Mouse (Mus musculus) adrenal gland, postnatal 25 days (tissue): ENCODE data around the gene Tgfa. TPM values are rescaled to one million over a fixed set of nuclear protein-coding genes. Genes with fewer than 3 reads are reported as not detected.

ENCODE experiments used
- DNase-seq: peaks from one replicate; pipeline ENCODE4 v3.0.0; 2021; ENCODE audit warnings: mixed read lengths
- total RNA-seq: library from RNA; stranded (reverse); gene quantifications from 2 replicates; pipeline ENCODE4 v1.2.3, GENCODE M21; 2021

Tgfa gene
- total RNA-seq, 1 experiment from 2014 or later, result 22.4 TPM

DNA sequence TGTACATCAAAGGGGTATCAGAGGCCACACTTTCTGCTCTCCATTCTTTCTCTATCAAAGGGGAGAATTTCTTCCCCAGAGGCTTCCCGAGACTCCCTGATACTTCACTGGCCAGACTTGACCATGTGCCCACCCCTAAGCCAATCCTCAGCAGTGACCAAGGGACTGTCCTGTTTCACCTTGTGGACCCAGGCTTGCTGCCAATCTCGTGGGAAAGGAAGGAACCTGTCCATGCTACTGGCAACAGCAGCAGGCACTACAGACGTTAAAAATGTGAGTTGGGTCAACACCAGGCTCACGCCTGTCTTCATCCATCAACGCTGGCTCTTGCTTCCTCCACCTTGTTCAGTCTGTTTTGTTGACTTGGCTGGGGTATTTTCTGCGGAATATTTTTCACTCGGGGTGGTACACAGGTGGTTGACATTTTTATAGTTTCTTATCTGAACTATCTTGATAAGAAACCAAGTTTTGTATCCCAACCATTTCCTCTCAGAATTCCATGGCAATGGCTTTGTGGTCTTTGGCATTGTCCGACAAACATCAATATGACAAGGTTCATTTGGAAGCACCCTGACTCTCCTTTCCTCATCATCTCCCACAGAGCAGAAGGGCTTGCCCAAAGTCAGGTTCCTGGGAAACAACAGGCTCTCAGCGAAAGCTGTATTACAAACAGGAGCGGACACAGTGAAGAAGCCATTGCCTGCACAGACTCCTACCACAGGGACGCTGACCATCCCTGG lies 6.1 kb upstream of the Tgfa start:
- DNase-seq, result no peak

- no peak for DNase-seq
Measured at GRCm38 (mm10) chr6:86190622-86191021, 4.4 kb upstream of the Tgfa start.

DNA sequence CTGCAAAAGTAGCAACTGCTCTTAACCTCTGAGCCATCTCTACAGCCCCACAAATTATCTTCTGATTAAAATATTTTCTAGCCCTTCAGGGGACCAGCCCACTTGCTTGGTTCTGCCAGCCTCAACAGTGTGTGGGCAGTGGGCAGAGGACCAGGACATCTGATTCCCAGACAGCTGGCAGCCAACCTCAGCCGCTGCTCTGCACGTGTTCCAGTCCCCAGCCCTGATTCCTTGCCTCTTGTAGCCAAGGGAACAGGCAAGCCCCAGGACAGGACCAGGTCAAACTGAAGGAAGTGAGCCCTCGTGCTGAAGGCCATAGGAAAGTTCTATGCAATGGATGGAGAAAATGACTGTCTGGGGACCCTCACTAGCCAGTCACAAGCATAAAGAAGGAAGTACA lies 2.0 kb upstream of the Tgfa start:
- DNase-seq, result no peak

GRCm38 (mm10) chr6:86193879-86194278 lies 1.1 kb upstream of the Tgfa start:
- DNase-seq, result peak; percentile 80

DNA sequence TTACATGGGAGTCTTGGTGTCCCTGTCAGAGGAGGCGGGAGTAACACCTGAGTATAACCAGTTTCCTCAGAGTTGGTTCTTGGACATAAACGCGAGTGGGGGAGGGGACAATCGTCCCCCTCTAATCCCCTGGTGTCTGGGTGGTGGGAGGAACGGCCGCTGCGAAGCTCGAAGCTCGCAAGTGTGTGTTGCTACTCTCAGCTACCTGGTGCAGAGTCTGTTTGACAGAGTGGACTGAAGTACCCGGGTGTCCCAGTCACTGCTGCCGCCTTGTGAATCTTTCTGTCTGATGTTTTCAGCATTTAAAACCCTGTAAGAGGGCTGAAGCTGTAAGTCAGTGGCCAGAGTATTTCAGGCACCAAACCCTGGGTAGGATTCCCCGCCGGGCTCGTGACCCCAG lies 1.0 kb downstream of the Tgfa start:
- DNase-seq, result no peak

GRCm38 (mm10) chr6:86197150-86197862 lies 2.3 kb downstream of the Tgfa start:
- no peak for DNase-seq

- DNase-seq, result no peak
Measured at GRCm38 (mm10) chr6:86200934-86201333, 5.9 kb downstream of the Tgfa start.

DNA sequence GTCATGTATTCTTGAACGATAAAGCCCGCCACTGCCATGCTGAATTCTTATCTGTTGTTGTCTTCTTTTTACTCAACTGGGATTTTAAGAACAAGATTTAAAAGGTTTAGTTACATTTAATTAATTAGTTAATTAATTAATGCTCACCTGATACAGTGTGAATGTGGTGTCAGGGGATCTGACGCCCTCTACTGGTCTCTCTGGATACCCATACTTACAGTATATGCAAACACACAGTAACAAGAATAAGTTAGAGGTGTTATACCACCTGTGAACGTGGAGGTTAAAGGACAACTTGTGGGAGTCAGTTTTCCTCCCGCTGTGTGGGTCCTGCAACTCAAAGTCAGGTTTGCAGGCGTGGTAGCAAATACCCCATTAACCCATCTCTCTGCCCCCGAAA lies 8.1 kb downstream of the Tgfa start:
- DNase-seq, result no peak

DNA sequence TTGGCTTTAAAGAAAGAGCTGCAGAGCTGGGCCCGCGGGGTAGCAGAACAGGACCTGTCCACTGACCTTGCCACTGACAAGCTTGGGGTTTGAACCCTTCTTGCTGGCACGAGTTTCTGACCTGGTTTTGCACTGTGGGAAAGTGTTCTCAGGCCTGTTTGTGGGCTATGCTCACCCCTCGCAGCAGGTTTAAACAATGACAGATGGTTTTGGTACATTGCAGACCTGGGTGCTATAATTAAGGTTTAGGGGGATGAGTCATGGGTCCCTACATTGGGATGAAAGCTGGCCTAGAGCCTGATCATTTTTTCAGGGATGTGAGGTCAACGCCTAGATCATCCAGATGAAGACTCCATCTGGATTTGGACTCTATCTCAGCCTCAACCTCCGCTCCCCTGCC lies 11.0 kb downstream of the Tgfa start:
- DNase-seq, result no peak

DNA sequence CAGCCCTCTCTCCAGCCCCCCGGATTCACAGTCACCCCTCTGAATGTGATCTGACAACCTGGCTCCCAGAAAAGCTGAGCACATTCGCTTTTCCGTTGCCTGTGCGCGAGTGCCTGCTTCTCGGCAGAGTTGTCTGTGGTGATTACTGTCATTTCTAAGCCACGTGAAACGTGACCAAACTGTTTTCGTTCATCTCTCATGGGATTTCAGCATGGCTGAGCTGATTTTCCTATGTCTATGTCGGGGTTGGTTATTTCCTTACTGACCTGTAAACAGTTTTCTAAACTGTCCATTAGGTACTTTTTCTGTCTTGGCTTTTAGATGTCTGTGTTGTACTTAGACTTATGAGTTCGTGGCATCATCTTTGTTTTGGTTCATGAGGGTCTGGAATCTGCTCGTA lies 12.0 kb downstream of the Tgfa start:
- no peak for DNase-seq

DNA sequence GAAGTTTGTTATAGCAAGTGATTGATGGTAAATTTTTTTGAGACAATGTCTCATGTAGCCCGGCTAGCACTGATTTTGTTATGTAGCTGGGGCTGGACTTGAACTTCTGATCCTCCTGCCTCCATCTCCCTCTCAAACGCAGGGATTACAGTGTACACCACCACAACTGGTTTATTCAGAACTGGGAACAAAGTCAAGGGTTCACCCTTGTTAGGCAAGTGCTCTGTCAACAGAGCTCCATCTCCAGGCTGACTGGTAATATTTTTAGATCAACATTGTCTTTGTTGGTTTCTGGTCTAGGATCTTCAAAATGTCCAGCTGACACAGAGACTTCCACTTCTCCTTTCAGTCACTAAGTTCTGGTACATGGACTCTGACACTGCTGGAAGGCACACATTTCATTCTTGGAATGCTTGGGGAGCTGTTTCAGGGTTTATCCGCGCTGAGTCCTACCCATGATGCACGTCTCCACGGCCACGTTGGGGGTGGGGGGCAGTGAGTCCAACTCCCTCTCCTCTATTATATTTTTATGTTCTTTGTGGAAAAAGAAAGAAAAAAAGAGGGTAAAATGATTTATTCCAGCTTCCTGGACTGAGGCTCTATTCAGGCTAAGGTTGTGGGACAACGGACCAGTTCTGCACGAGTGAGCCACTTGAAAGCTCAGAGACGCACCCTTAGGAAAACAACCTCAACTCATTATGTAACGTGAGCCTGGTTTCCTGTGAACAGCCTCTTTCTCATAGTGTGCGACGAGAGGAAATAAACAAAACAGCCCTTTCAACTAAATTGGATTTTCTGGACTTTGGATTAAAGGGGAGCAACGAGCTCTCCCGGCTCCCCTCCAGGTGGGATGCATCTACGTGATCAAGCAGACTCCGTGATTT lies 14.4 kb downstream of the Tgfa start:
- DNase-seq, result no peak

DNA sequence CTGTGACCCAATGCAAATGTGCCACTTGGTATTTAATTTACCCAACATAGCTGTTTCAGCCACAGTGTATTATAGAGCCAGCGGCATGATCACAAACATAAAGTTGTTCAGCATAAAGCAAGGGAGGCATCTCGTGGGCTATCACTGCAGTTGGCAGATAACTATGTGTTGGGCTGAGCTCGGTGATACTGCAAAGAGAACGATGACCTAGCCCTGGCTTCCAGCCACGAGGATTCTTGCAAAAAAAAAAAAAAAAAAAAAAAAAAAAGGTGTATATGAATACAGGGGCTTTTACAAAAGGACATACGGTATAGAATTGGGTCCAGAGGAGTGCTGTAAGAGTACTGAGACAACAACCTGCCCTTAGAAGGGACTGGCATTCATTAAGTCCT lies 15.0 kb downstream of the Tgfa start:
- no peak for DNase-seq

GRCm38 (mm10) chr6:86210619-86211018 lies 15.6 kb downstream of the Tgfa start:
- no peak for DNase-seq

DNA sequence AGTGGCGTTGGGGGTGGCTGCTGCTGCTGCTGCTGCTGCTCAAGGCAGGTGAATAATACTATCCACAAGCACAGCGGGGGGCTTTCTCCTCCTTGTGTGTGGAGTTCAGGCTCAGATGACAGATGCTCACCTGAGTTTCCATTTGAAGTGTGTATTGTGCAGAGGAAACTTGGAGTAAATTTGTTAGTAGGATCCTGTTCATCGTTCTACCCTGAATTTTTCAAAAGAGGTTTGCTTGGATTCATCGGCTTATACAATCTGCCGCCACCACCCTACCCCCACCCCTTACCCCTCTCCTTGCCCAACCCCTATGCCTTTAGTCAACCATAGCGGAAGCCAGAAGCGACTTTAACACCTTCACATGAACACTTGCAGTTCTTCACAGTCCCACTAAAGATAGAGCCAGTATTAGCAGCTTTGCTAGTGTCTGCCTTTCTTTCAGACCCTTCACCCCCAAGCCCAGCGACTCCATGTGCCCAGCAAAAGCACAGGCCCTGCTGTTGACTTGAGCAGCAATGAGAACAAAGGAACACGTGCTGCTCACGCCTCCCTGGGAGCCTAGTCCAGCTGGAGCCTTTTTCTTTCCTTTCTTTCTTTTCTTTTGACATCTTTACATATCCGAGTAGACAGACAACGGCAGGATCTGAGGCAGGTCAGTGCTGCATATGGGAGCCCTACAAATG lies 16.2 kb downstream of the Tgfa start:
- no peak for DNase-seq

GRCm38 (mm10) chr6:86212871-86213640 lies 18.0 kb downstream of the Tgfa start:
- peak; percentile 20 for DNase-seq

DNA sequence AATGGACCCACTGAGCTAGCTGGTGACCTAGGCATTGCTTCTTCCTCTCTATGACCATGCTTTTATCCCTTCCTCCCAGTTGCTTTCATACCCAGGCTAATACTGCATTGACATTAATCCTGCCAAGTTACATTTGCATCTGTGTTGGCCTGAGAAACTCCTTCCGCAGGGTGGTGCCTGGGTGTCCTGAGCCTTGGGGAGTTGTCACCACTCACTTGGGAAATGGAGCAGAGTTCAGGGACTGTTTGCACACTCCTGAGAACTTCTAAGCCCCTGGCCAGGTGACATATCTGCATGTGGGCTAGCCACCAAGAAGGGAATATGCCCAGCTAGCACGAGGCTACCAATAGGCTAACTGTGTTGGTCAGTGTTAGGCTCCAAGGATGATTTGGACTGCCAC lies 23.0 kb downstream of the Tgfa start:
- DNase-seq, result no peak

DNA sequence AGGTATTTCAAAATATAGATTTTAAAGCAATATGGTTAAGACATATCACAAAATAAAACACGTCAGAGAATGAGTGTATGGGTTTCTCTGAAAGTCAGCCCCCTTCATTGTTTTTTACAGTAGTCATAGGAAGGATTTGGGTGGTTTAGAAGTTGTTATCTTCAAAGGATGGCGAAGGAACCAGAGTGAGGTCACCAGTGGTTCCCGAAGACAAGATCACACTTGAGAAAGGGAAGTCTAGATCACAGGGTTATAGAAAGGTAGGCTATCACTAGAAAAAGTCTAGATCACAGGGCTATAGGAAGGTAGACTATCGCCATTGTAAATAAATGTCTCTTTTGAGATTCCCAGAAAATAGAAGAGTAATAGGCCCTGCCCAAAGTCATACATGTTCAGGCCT lies 23.7 kb downstream of the Tgfa start:
- no peak for DNase-seq

- DNase-seq, result peak; percentile 71
Measured at GRCm38 (mm10) chr6:86219494-86219893, 24.5 kb downstream of the Tgfa start.

DNA sequence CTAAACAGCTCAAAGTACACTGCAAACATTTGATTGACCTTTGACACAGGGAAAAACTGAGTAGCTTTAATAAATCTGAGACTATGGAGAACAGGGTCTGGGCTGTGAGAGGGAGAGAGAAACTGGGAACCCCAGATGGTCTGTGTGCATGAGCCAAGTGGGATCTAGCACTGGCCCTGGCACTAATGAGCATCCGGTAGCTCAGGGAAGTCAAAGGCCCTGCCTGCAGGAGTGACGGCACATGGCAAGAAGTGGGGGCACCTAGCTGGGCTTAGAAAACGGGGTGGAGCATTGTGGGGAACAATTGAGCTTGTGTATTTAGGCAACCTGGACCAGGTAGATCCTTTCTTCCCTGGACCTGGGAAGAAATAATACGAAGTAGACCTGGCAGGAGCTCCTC lies 25.1 kb downstream of the Tgfa start:
- no peak for DNase-seq

DNA sequence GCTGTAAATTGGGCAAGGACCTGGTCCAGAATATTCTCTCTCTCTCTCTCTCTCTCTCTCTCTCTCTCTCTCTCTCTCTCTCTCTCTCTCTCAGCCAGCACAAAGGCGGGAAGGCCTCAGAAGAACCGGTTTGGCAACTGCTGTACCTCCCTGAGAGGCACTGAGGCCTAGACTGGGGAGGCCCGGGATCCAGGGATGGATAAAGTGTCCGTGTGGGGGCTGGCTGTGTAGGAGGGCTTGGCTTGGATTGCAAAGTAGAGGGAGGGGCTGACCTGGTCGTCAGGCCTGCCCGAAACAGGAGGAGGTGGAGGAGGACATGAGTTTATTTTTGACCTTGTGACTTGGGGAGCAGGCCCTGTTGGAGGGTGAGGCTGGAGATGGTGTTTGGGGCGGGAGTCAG lies 27.4 kb downstream of the Tgfa start:
- DNase-seq, result no peak

DNA sequence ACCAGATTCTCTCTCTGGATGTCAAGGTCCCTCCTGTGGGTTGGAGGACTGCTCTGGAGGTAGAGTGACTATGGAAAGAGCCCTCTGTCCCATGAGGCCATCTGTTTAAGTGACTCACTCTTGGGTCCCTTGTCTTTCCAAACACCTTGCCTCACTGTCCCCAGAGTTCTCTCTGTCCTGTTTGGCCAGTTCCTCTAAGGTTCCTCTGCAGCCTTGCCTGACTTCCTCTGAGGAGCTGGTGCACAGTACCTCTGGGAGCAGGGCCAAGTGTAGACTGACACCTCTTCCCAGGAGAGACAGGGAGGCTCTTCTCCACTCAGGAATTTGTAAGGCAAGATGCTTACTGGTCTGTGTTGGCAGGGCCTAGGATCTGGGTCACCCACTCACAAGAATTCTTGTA lies 30.6 kb downstream of the Tgfa start:
- no peak for DNase-seq

GRCm38 (mm10) chr6:86232367-86232766 lies 37.3 kb downstream of the Tgfa start:
- no peak for DNase-seq
